Mouse (Mus musculus) gastrocnemius, adult 18-20 months (tissue): ENCODE results near the gene Hcn2. TPM values are rescaled to one million over a fixed set of nuclear protein-coding genes. Genes with fewer than 3 reads are reported as not detected.

Experiments
- DNase-seq: peaks from one replicate; pipeline ENCODE4 v3.0.0; 2021; ENCODE audit warnings: low spot score
- total RNA-seq, 2 experiments: library from RNA; stranded (reverse); gene quantifications; 2 replicates each; pipeline ENCODE4 v1.2.3; 2021

The Hcn2 gene
- total RNA-seq, 2 experiments from 2014 or later, result 0.47 to 0.66 TPM

GRCm38 (mm10) chr10:79772320-79772719 is 55.9 kb downstream of the Hcn2 start:
- no peak for DNase-seq

GRCm38 (mm10) chr10:79773208-79773607 is 56.8 kb downstream of the Hcn2 start:
- no peak for DNase-seq

- DNase-seq, result no peak
Observed at GRCm38 (mm10) chr10:79774486-79775279, 58.2 kb downstream of the Hcn2 start.

- DNase-seq, result no peak
Observed at GRCm38 (mm10) chr10:79777103-79777531, 60.7 kb downstream of the Hcn2 start, which contains the start of gene Fstl3. Gene Fstl3, plus strand, starts transcription at chr10:79777272.

- no peak for DNase-seq
Observed at GRCm38 (mm10) chr10:79778006-79778405, 61.6 kb downstream of the Hcn2 start.

- no peak for DNase-seq
Observed at GRCm38 (mm10) chr10:79779193-79779592, 62.8 kb downstream of the Hcn2 start.

GRCm38 (mm10) chr10:79779784-79780663 is 63.6 kb downstream of the Hcn2 start:
- peak; percentile 96 for DNase-seq

GRCm38 (mm10) chr10:79780664-79781015 is 64.2 kb downstream of the Hcn2 start:
- no peak for DNase-seq

- no peak for DNase-seq
Observed at GRCm38 (mm10) chr10:79781139-79781538, 64.7 kb downstream of the Hcn2 start.

GRCm38 (mm10) chr10:79781956-79782355 is 65.5 kb downstream of the Hcn2 start:
- no peak for DNase-seq

- DNase-seq, result no peak
Observed at GRCm38 (mm10) chr10:79783050-79783449, 66.6 kb downstream of the Hcn2 start.

GRCm38 (mm10) chr10:79783920-79784800 is 67.7 kb downstream of the Hcn2 start:
- DNase-seq, result no peak

Other genes starting within 250 kb of the Hcn2 start
- gene Vmn2r83, start 247.9 kb upstream of the Hcn2 start, total RNA-seq, result not detected
- 1 to 10 TPM in 1 of 2 experiments, under 1 TPM in 1; 0.80 to 1.3 TPM for gene Plpp2, start 182.8 kb upstream of the Hcn2 start, total RNA-seq
- gene Mier2, start 161.4 kb upstream of the Hcn2 start, total RNA-seq, result 10 to 100 TPM; 15.5 to 21.4 TPM
- not detected for gene Theg, start 129.3 kb upstream of the Hcn2 start, total RNA-seq
- under 1 TPM; 0.41 to 0.55 TPM for gene C2cd4c, start 102.6 kb upstream of the Hcn2 start, total RNA-seq
- gene Shc2, start 78.7 kb upstream of the Hcn2 start, total RNA-seq, result 10 to 100 TPM in 1 of 2 experiments, 1 to 10 TPM in 1; 7.5 to 10.0 TPM
- 100 to 1,000 TPM in 1 of 2 experiments, 10 to 100 TPM in 1; 42.1 to 178 TPM for gene Odf3l2, start 70.9 kb upstream of the Hcn2 start, total RNA-seq
- not detected for gene Madcam1, start 52.1 kb upstream of the Hcn2 start, total RNA-seq
- 10 to 100 TPM; 19.1 to 19.7 TPM for gene Tpgs1, start 47.3 kb upstream of the Hcn2 start, total RNA-seq
- 100 to 1,000 TPM; 388 to 419 TPM for gene Cdc34, start 34.4 kb upstream of the Hcn2 start, total RNA-seq
- 10 to 100 TPM in 1 of 2 experiments, 1 to 10 TPM in 1; 8.3 to 10.1 TPM for gene Gzmm, start 27.6 kb upstream of the Hcn2 start, total RNA-seq
- gene Bsg, start 12.1 kb upstream of the Hcn2 start, total RNA-seq, result 100 to 1,000 TPM; 540 to 773 TPM
- gene Polrmt, start 29.9 kb downstream of the Hcn2 start, total RNA-seq, result 10 to 100 TPM; 31.9 to 36.7 TPM
- gene Fgf22, start 38.4 kb downstream of the Hcn2 start, total RNA-seq, result not detected
- 10 to 100 TPM; 49.5 to 54.5 TPM for gene Rnf126, start 50.3 kb downstream of the Hcn2 start, total RNA-seq
- 1 to 10 TPM; 1.2 to 1.9 TPM for gene Fstl3, start 60.6 kb downstream of the Hcn2 start, total RNA-seq
- not detected for gene Prss57, start 74.3 kb downstream of the Hcn2 start, total RNA-seq
- 10 to 100 TPM; 11.1 to 22.9 TPM for gene Palm, start 76.9 kb downstream of the Hcn2 start, total RNA-seq
- under 1 TPM in 1 of 2 experiments, not detected in 1; 0.40 TPM for gene Misp, start 104.4 kb downstream of the Hcn2 start, total RNA-seq
- 10 to 100 TPM; 12.7 to 22.7 TPM for gene Ptbp1, start 137.8 kb downstream of the Hcn2 start, total RNA-seq
- not detected for gene Prtn3, start 157.8 kb downstream of the Hcn2 start, total RNA-seq
- under 1 TPM; 0.11 to 0.17 TPM for gene Plppr3, start 158.0 kb downstream of the Hcn2 start, total RNA-seq
- gene Elane, start 169.6 kb downstream of the Hcn2 start, total RNA-seq, result not detected
- gene Cfd, start 174.2 kb downstream of the Hcn2 start, total RNA-seq, result 100 to 1,000 TPM in 1 of 2 experiments, 10 to 100 TPM in 1; 46.0 to 111 TPM
- 10 to 100 TPM; 31.2 to 32.8 TPM for gene Med16, start 192.3 kb downstream of the Hcn2 start, total RNA-seq
- not detected for gene Gm26602, start 194.2 kb downstream of the Hcn2 start, total RNA-seq
- under 1 TPM; 0.21 TPM for gene Kiss1r, start 200.3 kb downstream of the Hcn2 start, total RNA-seq
- 100 to 1,000 TPM; 114 to 115 TPM for gene R3hdm4, start 204.6 kb downstream of the Hcn2 start, total RNA-seq
- gene Arid3a, start 210.4 kb downstream of the Hcn2 start, total RNA-seq, result 1 to 10 TPM; 1.5 to 1.7 TPM
- gene Wdr18, start 243.5 kb downstream of the Hcn2 start, total RNA-seq, result 10 to 100 TPM; 21.0 to 22.9 TPM